Mouse (Mus musculus): ENCODE measurements around the gene Hist1h4b. TPM values are rescaled to one million over a fixed set of nuclear protein-coding genes. Genes with fewer than 3 reads are reported as not detected.
"Not testable (repeated sequence)": the region's sequence is repeated elsewhere in the genome, so short reads cannot be mapped to it uniquely, and the experiment has no call there.

Hist1h4b gene
- total RNA-seq (2021), result 10 to 100 TPM; 83.9 to 89.6 TPM

DNA sequence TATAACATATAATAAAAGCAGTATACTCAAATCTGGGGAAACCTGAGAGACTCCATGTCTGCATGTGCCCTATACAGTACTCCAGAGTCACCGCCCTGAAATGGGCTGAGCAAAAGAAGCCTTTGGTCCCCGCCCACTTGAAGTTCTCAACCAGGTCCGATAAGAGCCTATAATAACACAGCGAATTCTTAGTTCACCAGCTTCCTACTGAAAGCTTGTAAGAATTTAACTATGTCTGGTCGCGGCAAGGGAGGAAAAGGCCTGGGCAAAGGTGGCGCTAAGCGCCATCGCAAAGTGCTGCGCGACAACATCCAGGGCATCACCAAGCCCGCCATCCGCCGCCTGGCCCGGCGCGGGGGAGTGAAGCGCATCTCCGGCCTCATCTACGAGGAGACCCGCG is at the start of gene Hist1h4b:
Gene Hist1h4b, plus strand, starts transcription at position 224 of the 400 bp plus-strand sequence.
- peak; percentile 82 for DNase-seq

DNA sequence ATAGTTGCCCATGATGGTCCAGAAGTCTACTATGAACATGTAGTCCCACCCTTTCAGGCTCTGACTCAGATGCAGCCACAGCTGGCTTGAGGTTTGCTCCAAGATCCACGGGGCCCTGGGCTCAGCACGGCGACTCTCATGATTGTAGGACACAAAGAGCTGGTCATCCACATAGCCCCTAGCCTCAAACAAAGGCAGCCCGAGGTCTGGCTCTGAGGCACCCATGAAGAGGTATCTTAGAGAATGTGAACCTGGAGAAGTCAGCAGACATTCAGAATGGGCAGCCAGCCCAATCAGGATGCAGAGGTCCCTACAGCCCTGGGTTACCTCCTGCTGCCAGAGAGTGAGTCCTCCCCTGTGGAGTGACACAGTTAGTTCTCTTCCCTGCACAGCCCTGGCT is 48.8 kb upstream of the Hist1h4b start:
- no peak for DNase-seq

DNA sequence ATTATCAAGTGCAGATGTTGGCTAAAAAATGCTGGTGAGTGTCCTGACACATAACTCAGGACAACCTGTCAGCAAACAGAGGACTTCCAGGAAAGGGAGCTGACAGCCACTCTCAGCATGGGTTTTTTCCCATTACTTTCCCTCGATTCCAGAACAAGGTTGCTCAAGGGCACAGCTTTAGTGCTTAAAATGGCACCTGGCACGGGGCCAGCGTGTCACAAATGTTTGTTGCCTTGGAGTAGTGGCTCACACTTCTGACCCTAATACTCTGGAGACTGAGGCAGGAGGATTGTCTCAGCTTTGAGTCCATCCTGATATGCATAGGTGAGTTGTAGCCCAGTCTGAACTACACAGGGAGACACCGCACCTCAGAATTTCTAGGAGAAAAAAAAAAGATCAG is 48.2 kb upstream of the Hist1h4b start:
- DNase-seq, result no peak

DNA sequence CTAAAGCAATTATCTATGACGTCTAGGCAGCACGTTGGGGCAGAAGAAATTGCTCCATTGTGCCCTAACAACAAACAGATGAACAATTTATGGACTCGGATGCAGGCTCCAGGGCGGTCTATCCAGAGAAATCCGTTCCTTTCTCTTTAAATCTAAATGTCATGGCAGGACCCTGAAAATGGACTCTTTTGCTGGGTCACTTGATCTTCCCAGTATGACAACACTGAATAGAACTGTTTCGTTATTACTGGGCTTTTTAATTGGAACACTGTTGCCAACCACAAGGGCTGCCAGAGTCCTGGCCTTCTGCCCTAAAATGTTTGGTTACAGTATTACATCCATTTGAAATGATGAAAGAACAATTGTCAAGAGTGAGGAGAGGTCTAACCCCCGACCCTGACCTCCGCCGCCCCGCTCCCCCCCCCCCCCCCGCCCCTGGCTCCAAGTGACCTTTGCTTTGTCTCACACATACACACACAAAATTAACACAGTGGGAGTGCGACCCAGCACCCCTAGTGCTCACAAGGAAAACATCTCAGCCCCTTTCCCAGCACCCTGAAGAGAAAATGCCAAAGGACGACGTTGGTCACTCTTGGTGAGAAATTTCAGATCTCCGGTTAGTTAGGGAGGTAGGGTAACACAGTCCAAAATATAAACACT is 47.0 kb upstream of the Hist1h4b start:
- DNase-seq, result no peak

DNA sequence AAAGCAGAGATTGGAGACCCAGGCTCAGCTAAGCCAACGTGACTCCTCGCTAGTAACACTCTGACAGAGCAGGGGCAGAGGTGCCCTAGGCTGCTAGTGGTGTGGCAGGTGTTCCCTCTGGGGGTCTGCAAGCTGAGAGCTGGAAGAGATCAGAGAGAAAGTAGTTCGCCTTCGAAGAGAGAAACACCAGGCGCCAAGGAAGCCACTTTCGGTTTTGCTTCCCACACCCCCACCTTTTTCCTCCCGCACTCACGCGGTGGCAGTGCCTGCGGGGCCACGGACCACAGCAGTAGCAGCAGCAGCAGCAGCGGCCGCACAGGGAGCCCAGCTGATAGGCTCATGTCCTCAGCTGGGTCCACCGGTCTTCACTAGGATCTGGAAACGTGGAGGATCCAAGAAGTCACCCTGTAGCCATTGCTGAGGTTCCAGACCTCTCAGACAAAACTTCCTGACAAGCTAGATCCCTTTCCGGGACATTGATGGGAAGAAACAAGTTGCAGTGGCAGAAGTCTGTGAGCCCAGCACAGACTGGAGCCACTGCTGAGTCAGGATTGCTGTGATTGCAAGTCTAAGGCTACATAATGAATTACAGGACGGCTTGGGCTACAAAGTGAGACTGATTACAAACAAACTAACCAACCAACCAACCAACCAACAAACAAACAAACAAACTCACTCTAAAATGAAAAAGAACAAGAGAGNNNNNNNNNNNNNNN is 46.3 kb upstream of the Hist1h4b start, which contains the start of gene Hfe:
Gene Hfe, minus strand, starts transcription at position 481 of the 716 bp plus-strand sequence.
- no peak for DNase-seq

DNA sequence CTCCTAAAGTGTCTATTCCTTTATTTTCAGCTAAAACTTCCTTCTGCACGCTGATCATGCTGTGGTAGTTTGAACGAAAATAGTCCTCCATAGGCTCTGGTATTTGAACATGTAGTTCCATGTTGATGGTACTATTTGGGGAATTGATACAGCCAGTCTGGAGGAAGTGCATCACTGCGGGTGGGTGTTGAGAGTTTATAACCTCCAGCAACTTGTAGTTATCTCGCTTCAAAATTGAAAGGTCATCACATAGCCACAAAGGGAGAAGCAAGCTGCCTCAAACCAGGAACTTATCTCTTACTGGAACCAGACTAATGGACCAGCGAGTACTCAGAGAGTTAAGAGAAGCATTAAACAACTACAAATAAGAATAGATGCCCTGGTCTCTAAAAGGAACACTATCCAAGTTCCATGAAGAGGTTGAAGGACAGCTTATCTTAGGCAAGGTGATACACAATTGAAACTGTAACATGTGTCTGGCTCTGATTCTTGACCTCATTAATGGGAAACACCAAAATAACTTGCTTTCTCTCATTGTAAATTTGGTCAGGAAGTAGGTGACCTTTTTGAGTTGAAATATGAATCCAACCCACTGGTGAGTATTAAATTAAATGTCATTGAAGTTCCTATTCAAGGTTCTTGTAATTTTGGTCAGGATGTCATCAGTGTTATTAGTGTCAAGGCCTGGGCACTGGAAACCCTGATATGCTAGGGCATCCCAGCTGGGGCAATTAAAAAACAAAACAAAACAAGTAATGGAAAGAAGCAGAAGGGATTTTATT is 40.4 kb upstream of the Hist1h4b start:
- DNase-seq, result no peak

DNA sequence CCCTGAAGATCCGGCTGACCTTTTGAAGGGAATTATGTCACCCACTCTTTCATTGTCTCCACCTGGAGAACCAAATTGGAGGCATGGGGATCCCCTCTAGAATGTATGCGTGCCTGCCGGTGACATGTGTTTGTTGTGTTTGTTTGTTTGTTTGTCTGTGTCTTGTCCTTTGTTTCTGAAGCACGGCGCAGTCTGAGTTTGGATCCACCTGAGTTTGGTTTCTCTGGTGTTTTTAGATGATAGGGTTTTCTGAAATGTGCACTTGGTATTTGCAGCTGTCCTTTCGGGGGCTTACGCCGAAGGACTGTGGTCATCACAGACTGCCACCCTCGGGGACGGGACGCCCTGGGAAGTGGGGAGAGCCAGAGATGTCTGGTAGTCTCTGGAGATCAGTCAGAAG is 39.6 kb upstream of the Hist1h4b start:
- no peak for DNase-seq

DNA sequence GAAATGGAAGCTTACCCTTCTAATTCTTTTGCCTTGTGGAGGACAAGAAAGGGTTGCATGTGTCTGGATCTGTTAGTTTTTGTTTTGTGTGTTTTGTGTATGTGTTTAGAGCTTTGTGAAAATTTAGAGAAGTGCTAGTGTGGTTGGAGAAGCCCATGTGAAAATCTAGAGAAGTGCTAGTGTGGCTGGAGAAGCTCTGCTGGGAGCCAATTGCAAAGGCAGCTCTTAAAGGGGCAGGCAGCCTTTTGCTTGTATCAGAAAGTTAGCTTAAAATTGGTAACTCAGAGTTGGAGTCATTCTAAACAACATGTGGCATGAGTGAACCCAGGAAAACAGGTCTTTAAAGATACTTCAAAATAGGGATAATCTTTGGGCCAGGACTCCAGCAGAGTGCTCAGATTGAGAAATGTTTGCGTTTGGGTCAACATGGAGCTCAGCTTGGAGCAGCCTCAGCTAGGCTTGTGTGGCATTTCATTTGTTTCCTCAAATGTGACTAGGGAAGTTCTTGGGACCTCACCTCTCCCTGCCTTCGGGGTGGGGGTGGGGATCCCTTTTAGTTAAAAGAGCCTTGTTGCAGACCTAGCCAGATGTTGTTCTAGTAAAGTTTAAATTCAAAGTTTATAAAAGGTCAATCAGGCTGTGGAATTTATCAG is 39.1 kb upstream of the Hist1h4b start:
- not testable (repeated sequence) for DNase-seq

DNA sequence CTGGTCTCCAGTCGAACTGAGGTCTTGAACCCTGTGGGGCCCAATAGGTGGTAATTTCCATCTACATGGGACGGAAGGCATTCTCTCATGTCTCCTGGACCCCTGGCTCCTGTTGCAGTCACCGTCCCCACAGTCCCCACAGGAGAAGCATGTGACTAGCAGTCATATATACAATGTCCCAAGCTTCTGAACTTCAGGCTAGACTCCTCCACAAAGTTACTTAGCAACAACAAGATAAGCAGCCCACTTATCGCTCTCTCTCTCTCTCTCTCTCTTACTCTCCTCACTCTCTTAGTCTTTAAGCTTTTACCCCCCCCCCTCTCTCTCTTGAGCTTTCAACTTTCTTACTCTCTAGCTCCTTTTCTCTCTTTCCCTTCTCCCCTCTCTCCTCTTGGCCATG is 32.6 kb upstream of the Hist1h4b start:
- DNase-seq, result no peak

DNA sequence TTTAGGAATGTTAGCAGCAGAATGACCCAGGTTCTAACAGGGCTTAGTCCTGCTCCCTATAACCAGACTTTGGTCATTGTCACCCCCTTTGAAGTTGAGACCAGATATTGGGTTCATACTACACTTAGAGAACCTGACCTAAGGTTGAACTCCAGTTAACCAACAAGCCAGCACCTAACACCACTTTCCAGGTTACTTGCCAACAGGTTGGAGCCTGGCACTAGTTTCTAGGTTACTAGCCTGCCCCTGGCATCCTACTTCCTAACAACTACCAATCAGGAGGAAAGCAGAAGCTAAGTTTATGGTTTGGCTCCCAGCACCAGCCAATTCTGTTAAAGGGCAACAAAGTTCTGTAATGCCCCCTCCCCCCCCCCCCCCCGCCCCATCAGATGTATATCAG is 31.6 kb upstream of the Hist1h4b start:
- DNase-seq, result no peak

DNA sequence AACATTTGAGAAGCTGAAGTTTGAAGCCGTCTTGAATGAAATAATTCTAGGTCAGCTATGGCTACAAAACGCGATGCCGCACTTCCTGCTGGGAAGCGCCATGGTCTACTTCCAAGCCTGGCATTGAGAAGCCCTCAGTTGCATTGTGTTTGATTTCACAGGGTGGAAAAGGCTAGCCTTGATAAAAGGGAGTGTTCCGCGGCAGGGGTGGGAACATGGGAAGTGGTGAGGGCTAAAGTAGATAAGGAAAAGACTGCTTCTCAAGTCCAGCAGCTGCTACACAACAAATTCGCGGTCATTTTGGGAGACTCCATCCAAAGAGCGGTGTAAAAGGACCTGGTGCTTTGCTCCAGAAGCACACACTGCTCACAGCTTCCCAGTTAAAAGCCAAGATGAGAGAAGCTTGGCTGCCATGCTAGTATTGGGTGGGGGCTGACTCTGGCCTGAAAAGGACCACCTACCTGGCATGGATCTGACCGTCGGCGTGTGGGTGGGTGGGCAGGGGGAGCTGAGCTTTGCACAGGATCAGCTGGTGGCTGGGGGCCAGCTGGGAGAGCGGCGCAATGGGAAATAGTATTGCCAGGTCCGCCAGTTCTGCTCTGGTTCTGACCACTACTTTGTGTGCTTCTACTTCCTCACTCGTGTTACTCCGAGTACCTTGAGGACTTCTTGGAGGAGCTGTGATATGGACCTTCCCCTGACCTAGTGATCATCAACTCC is 28.2 kb upstream of the Hist1h4b start:
- no peak for DNase-seq

DNA sequence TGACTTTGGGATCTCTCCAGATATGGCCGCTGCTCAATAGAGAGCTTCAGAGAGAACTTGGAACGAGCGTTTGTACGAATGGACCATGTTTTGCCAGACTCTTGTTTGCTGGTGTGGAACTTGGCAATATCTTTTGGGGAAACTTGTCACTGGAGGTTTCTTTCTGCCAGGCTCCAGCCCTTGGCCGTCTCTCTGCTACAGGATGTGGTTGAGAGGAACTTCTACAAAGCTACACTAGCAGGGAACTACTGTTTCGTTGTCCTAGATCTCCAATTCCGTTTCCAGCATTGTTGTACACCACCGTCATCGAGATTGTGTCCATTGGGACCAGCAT is 27.7 kb upstream of the Hist1h4b start:
- DNase-seq, result no peak

DNA sequence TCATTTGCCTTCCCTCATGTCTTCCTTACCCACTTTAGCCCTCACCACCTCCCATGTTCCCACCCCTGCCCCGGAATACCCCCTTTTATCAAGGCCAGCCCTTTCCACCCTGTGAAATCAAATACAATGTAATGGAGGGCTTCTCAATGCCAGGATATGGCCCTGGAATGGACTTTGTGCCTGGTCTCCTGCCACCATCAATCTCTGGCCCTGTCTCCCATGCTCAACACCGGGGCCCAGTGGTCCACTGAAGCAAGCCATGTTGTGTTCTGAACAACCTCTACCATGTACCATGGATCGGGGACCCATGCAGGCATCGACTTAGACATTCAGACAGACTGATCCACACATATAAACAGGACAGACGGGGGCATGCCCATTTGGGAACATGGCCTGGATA is 27.1 kb upstream of the Hist1h4b start:
- DNase-seq, result no peak

DNA sequence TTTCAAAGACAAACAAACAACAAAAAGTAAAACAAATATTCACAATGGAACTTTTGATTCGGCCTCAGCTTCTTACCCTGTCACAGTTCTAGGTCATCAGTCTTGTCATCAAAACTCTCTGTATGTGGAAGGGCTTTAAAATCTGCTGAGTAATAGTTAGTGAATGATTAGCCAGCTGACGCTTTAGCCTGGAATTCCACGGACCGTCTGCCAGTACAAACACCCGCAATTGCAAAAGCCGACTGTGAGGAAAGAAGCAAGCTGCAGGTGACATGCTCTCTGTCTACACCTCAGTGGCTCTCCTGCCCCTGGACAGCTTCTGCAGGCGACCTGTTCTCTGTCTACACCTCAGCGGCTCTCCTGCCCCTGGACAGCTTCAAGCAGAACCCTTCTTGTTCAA is 26.3 kb upstream of the Hist1h4b start:
- no peak for DNase-seq

DNA sequence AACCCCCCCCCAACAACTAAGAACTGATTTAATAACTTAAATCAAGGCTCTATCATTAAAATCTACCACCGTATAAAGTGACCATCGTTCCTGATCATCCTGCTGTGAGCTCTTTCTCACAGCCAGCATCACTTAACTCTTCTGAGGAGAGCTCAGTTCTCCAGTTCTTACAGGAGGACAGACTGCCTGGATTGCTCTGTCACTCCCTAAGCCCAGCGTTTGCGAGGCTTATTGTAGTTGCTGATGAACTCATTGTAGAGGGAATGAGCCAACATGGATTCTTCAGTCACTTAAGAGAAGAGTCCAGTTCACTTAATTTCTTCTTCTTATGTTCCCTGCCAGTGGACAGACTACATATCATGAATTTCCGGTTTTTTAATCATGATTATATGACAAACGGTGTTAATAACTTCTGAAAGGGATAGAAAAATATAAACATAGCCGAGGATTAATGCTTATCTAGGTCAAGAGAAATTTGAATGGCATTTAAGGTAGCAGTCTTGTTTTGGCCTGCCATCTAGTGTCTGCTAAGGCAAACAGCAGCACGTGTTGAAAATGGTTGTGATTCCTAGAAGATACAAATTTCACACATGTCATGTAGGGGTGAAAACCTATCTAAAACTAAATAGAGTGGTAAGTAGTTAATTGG is 24.5 kb upstream of the Hist1h4b start:
- no peak for DNase-seq

DNA sequence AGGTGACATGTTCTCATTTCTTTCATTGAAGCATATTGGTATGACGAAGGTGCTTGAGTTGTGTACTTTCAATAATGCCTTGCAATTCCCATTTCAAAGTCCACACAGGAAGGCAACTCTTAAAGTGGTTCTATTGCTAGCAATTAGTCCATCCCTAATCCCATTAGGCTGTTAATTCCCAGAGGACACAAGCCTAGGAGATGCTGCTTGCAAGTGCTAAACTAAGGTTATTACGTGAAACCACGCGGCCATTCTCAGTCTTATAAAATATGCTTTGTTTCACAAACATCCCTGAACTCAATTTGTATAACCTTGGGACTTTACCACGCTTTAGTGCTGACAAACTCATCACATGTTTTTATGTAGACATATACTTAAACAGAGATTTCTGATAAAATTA is 19.7 kb upstream of the Hist1h4b start:
- DNase-seq, result no peak

DNA sequence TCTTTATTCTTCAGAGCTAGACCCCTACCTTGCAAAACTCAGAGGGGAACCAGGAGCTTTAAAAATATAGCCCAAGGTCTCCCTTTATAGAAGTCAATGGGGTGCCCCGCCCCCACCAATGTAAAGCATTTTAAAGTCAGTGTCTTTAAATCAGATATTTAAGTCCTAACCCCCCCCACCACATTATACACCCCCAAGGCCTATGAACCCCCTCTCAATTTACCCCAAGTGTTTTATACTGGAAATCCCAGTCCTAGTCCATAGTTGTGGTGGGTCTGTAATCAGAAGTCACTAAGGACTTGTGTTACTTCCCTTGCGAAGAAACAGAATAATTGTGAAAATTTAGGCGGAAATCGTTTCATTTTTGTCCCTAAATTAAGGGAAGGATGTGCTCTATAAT is 18.8 kb upstream of the Hist1h4b start:
- no peak for DNase-seq

DNA sequence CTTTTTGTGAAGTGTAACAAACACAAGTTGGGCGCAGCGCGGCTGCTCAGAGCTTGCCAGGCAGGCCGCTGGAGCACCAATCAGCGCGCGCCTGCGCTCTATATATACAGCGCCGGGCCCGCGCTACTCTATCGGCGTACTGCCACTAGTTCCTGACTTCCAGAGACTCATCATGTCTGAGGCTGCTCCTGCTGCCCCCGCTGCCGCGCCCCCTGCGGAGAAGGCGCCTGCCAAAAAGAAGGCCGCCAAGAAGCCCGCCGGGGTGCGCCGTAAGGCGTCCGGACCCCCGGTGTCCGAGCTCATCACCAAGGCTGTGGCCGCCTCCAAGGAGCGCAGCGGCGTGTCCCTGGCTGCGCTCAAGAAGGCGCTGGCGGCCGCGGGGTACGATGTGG is 18.1 kb upstream of the Hist1h4b start, which contains the start of gene Hist1h1c:
Gene Hist1h1c, plus strand, starts transcription at position 132 of the 392 bp plus-strand sequence.
- peak; percentile 83 to 84 for DNase-seq

DNA sequence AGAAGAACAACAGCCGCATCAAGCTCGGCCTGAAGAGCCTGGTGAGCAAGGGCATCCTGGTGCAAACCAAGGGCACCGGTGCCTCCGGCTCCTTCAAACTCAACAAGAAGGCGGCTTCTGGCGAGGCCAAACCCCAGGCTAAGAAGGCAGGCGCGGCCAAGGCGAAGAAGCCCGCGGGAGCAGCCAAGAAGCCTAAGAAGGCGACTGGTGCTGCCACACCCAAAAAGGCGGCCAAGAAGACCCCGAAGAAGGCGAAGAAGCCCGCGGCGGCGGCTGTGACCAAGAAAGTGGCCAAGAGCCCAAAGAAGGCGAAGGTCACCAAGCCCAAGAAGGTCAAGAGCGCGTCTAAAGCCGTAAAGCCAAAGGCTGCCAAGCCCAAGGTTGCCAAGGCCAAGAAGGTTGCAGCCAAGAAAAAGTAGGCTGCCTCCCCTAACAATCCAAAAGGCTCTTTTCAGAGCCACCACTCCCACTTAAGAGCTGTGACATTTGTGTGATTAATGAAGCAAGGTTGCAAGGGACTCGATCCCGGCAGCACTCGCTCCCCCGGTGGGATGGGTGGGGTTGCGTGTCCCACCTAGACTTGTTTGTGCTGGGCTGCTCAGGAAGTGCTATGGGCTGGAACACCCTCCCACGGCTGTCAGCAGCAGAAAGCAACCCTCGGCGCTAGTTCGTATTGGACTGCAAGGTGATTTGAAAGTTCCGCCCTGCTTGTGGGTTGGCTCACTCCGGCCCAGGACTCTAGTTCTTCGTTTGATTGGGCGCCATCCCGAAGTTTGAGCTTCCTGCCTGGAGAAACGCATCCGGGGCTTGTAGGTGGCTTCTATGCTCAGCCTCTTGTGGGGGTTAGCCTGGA is 17.5 kb upstream of the Hist1h4b start:
- DNase-seq, result peak; percentile 90 to 93

DNA sequence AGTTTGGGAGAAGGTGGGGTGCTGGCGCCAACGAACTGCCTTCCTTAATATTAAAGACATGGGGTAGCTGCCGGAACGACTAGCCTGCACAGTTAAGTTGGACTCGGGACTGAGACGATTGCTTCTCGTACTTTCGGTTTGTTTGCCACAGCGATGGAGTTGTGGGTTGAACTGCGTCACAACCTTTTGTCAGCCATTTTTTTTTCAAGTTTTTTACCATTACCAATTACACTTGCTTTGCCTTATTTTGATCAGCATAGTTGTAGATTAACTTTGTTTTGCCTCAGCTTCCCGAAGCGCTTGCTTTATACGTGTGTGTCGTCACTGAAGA is 16.9 kb upstream of the Hist1h4b start:
- DNase-seq, result no peak

Measured in layer of hippocampus, postnatal 36 days (tissue).